8 mouse cellular contexts compared by ENCODE assay signal in the genomic region with DNA sequence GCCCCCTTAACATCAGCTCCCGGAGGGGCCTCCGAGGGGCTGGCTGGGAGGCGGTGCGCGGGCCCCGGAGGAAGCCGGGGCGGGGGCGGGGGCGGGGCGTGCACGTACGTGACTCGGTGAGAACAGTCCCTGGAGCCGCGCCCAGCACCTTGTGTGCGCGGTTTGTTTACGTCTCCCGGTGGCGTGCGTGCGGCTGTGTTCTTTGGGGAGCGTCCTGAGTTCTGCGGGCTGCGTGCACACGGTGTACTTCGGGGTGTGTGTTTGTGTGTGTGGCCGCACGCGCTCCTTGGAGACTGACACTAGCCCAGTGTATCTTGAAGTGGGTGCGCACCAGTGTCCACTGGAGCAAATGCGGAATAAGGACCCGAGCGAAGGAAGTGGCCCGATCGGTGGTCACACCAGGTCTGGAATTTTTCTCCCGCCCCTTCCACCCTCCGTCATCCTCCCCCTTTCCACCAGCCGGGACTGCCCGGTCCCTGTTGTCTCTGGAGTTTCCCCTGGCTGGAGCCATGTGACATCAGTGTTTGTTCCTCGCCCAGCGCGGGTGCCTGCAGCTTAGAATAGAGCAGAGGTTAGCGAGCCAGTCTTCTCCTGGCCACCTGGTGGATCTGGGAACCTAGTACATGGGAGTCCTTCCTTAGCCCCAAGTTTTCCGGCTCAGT. TPM values are rescaled to one million over a fixed set of nuclear protein-coding genes. Genes with fewer than 3 reads are reported as not detected.
A peak's percentile ranks its signal among the peaks of the same experiment; 100 is the strongest.
DNase-seq lines count a peak whose midpoint lies in the region; ATAC-seq lines count a peak whose summit lies in the region.

No protein-coding gene starts in this region.

- peak; percentile 72 for ATAC-seq in CD4-positive, CD25-positive, alpha-beta regulatory T cell, adult 4 months
- ATAC-seq in embryonic facial prominence, embryonic 11.5 days (replicated peaks; ENCODE audit: insufficient number of reproducible peaks, low FRiP score, low TSS enrichment, low read depth): peak; percentile 63
- peak; percentile 90 for ATAC-seq in heart, embryonic 12.5 days (ENCODE audit: insufficient number of reproducible peaks, low FRiP score)
- peak; percentile 73 for ATAC-seq in kidney, embryonic 14.5 days (ENCODE audit: low FRiP score, low TSS enrichment)

- peak overlapping the region; percentile 69 for H3K9ac ChIP-seq in embryonic facial prominence, embryonic 11.5 days (replicated peaks; ENCODE audit: low read length)
- H3K9ac ChIP-seq in heart, embryonic 12.5 days: peak overlapping the region; percentile 83
- peak overlapping the region; percentile 79 for H3K9ac ChIP-seq in kidney, embryonic 14.5 days (ENCODE audit: low read depth, low read length)

- no peaks in the 10 kb centered on the region; the same call in 1 of the 2 replicates for H3K27me3 ChIP-seq in embryonic facial prominence, embryonic 11.5 days (ENCODE audit: control insufficient read depth, insufficient read depth, low read length)
- H3K27me3 ChIP-seq in heart, embryonic 12.5 days (replicated peaks): no peaks in the 10 kb centered on the region
- H3K27me3 ChIP-seq in kidney, embryonic 14.5 days (ENCODE audit: control insufficient read depth, insufficient read depth, low read length): no peaks in the 10 kb centered on the region

- peak; percentile 90 for DNase-seq in R1 (ENCODE audit: low read depth, low spot score)
- peak; percentile 74 for DNase-seq in embryonic facial prominence, embryonic 11.5 days (ENCODE audit: low spot score)
- peak; percentile 85 for DNase-seq in lung, postnatal 10 days
- peak; percentile 66 for DNase-seq in retina, embryonic 14.5 days (ENCODE audit: low spot score)
- DNase-seq in frontal cortex, postnatal 25 days (ENCODE audit: low spot score in 2 of 2): no peak

- H3K9me3 ChIP-seq in embryonic facial prominence, embryonic 11.5 days (replicated peaks; ENCODE audit: control insufficient read depth, low read length): no peaks in the 10 kb centered on the region
- no peaks in the 10 kb centered on the region for H3K9me3 ChIP-seq in heart, embryonic 12.5 days (replicated peaks)
- H3K9me3 ChIP-seq in kidney, embryonic 14.5 days (ENCODE audit: control insufficient read depth, low read length): no peaks in the 10 kb centered on the region

- peaks cover 7% of the 10 kb centered on the region; the same call in 1 of the 2 replicates for H3K4me1 ChIP-seq in embryonic facial prominence, embryonic 11.5 days (ENCODE audit: control insufficient read depth, insufficient read depth, low read length)
- peaks cover 29% of the 10 kb centered on the region for H3K4me1 ChIP-seq in heart, embryonic 12.5 days (replicated peaks)
- peaks cover 14% of the 10 kb centered on the region for H3K4me1 ChIP-seq in kidney, embryonic 14.5 days (ENCODE audit: control insufficient read depth, insufficient read depth, low read length)

- H3K4me2 ChIP-seq in embryonic facial prominence, embryonic 11.5 days (ENCODE audit: low read depth, low read length): peak overlapping the region; percentile 97
- peak overlapping the region; percentile 82 for H3K4me2 ChIP-seq in heart, embryonic 12.5 days
- H3K4me2 ChIP-seq in kidney, embryonic 14.5 days (replicated peaks; ENCODE audit: low read depth, low read length): peak overlapping the region; percentile 85

- peak overlapping the region; percentile 77 for H3K4me3 ChIP-seq in embryonic facial prominence, embryonic 11.5 days (ENCODE audit: low read depth, low read length)
- H3K4me3 ChIP-seq in heart, embryonic 12.5 days: peak overlapping the region; percentile 66
- peak overlapping the region; percentile 62 for H3K4me3 ChIP-seq in kidney, embryonic 14.5 days (ENCODE audit: low read length)

- no peaks in the 10 kb centered on the region for H3K36me3 ChIP-seq in embryonic facial prominence, embryonic 11.5 days (replicated peaks; ENCODE audit: control insufficient read depth, insufficient read depth, low read depth, low read length)
- H3K36me3 ChIP-seq in heart, embryonic 12.5 days: no peaks in the 10 kb centered on the region
- no peaks in the 10 kb centered on the region for H3K36me3 ChIP-seq in kidney, embryonic 14.5 days (ENCODE audit: control insufficient read depth, insufficient read depth, low read length)

- peak overlapping the region; percentile 76 for H3K27ac ChIP-seq in embryonic facial prominence, embryonic 11.5 days (replicated peaks; ENCODE audit: low read depth, low read length)
- peak overlapping the region; percentile 94 for H3K27ac ChIP-seq in heart, embryonic 12.5 days (ENCODE audit: poor library complexity, severe bottlenecking)
- peak overlapping the region; percentile 92 for H3K27ac ChIP-seq in kidney, embryonic 14.5 days (ENCODE audit: low read depth, low read length)

- under 1% methylated on average over 46 of the region's 46 CpGs for WGBS in embryonic facial prominence, embryonic 11.5 days
- 1% methylated on average over 43 of the region's 46 CpGs for WGBS in heart, embryonic 12.5 days
- WGBS in kidney, embryonic 14.5 days: under 1% methylated on average over 38 of the region's 46 CpGs

RNA-seq across cellular contexts. Expression of a gene that starts 1.6 kb away (rescaled TPM):
- polyA plus RNA-seq in CD4-positive, CD25-positive, alpha-beta regulatory T cell, adult 4 months (2017; shearing (Covaris generic)): 1 to 10 TPM; 1.3 to 1.9 TPM
- 2.2 and 2.5 TPM in 2 replicates for polyA plus RNA-seq in embryonic facial prominence, embryonic 11.5 days (2014; fragmentation: Nextera tagmentation; extraction: Ambion mirVana)
- polyA plus RNA-seq in heart, embryonic 12.5 days (2016; fragmentation: Nextera tagmentation; extraction: Ambion mirVana): 1.9 and 2.6 TPM in 2 replicates
- polyA plus RNA-seq in kidney, embryonic 14.5 days (2014; fragmentation: Nextera tagmentation; extraction: Ambion mirVana): 3.4 and 3.6 TPM in 2 replicates

RNA-seq across cellular contexts. Expression of a gene that starts 19.8 kb away (rescaled TPM):
- 10 to 100 TPM; 12.1 to 19.9 TPM for polyA plus RNA-seq in CD4-positive, CD25-positive, alpha-beta regulatory T cell, adult 4 months (2017; shearing (Covaris generic))
- polyA plus RNA-seq in embryonic facial prominence, embryonic 11.5 days (2014; fragmentation: Nextera tagmentation; extraction: Ambion mirVana): 11.8 and 15.1 TPM in 2 replicates
- polyA plus RNA-seq in heart, embryonic 12.5 days (2016; fragmentation: Nextera tagmentation; extraction: Ambion mirVana): 12.1 and 14.4 TPM in 2 replicates
- 10.9 and 17.0 TPM in 2 replicates for polyA plus RNA-seq in kidney, embryonic 14.5 days (2014; fragmentation: Nextera tagmentation; extraction: Ambion mirVana)

RNA-seq across cellular contexts. Expression of a gene that starts 55.4 kb away (rescaled TPM):
- polyA plus RNA-seq in CD4-positive, CD25-positive, alpha-beta regulatory T cell, adult 4 months (2017; shearing (Covaris generic)): 10 to 100 TPM in 1 of 2 experiments, 1 to 10 TPM in 1; 9.6 to 12.5 TPM
- 36.2 and 45.5 TPM in 2 replicates for polyA plus RNA-seq in embryonic facial prominence, embryonic 11.5 days (2014; fragmentation: Nextera tagmentation; extraction: Ambion mirVana)
- 77.2 and 82.3 TPM in 2 replicates for polyA plus RNA-seq in heart, embryonic 12.5 days (2016; fragmentation: Nextera tagmentation; extraction: Ambion mirVana)
- 45.8 and 63.1 TPM in 2 replicates for polyA plus RNA-seq in kidney, embryonic 14.5 days (2014; fragmentation: Nextera tagmentation; extraction: Ambion mirVana)

Comparison
In these comparisons a context has a peak if more than half of its experiments do, and no peak if none do; other contexts are left out.
1. DNase-seq: peak in R1 (single experiment), embryonic facial prominence, embryonic 11.5 days (single experiment), lung, postnatal 10 days (single experiment) and retina, embryonic 14.5 days (single experiment); none in frontal cortex, postnatal 25 days (0 of 2).
2. Peak in every context shown above with its lines, with median percentiles within 50 percentile points of each other: ATAC-seq, H3K27ac ChIP-seq, H3K4me2 ChIP-seq, H3K4me3 ChIP-seq and H3K9ac ChIP-seq.